Mouse (Mus musculus): ENCODE measurements around the gene Lims1.

The Lims1 gene

DNA sequence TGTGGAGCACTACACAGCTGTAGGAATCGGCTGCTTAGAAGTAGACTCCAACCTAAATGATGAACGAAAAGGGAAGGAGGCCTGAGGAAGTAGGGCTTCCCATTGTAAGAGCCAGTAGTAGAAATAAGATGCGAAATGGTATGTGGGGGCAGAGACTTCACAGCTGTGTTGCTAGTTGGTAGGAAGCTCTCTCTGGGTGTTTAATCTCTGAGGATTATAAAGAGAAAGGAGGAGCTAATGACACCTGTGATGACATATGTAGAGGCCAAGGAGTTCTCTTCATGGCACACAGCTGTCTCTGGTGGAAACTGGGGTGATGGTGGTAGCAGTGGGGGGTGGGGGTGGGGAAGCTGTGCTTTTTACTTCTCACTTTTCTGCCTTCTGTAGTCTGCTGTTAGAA lies 27.3 kb downstream of the Lims1 start:
- peak; percentile 35 for DNase-seq (ENCODE audit: low read depth)

DNA sequence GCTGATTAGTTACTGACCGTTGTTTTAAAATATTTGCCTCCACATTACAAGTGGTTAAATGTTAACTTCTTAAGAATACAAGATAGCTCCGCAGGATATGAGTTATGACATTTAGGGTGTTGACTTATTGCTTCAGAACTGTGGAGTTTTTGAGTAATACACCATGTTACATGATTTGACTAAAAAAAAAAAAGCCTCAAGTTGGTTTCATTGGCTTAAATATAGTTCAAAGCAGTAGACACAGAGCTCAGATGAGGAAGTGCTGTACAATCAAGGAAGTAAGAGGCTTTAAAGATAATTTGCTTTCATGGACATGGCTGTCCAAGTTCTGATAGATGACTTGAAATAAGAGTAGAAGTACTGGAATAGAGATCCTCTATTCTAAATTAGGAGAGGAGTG lies 28.4 kb downstream of the Lims1 start:
- peak; percentile 42 for DNase-seq (ENCODE audit: low read depth)

DNA sequence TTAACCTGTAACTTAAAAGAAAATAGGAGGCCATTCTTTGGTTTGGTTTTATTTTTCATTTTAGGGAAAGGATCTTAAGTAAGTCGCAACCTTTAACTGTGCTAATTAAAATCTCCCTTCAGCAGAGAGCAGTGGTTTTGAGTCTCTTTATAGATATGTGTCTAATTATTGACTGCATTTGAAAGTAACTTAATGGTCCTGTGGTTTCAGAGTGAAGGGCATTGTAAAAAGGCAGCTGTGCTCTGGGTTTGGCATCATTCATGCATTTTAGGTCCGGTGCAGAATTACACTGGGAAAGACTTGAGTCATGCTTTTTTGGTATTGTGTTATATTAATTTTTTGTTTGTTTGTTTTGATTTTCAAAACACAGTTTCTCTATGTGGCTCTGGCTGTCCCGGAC lies 29.1 kb downstream of the Lims1 start:
- DNase-seq (ENCODE audit: low read depth): no peak

DNA sequence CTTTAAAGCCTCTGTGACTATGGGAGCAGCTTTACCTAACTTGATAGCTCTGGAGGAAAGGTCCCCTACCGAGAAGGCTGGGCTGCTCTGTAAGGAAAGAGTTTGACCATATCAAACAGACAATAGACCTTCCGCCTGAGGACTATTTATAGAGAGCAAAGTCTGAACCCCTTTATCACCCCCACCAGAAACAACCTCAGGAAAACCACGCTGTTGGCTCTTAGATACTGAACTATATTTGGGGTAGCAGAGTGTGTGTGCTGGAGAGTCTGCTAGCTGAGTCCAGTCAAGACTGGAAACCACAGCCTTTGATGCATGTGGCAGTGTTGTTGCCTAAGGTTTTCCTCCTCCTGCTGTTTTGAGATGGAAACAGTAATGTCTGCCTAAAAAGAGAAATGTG lies 31.3 kb downstream of the Lims1 start:
- DNase-seq (ENCODE audit: low read depth): no peak

DNA sequence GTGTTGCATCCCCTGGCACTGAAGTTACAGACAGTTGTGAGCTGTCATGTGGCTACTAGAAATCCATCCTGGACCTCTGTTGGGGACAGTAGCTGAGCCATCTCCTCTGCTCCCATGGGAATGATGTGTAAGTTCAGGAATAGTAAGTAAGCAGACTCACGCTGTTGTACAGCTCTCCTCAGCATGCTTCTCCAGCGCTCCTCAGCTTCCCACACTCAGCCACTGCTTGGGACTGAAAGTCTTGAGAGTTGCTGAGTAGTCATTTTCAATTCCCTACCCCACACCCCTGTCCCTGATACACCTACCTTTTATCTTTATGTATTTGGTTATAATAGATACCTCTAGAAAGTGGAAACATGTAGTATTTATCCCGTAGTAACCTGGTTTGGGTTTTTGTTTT lies 33.2 kb downstream of the Lims1 start:
- no peak for DNase-seq (ENCODE audit: low read depth)

DNA sequence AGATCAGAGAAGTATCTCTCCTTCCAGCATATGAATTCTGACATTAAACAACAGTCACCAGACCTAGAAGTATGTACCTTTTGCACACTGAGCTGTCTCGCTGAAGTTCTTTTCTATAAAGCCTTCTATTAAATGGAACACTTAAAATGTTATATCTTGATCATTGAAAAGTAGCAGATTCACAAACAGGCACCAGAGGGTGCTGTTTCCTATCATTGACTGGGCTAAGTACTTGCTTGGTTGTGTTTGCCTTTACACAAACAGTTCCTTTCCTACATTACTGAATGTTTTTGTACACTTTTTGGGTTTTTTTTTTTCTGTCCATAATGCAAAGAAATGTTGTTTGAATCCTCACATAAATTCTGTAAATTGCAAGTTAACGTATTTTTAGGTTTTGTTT lies 35.9 kb downstream of the Lims1 start:
- DNase-seq (ENCODE audit: low read depth): peak; percentile 86

DNA sequence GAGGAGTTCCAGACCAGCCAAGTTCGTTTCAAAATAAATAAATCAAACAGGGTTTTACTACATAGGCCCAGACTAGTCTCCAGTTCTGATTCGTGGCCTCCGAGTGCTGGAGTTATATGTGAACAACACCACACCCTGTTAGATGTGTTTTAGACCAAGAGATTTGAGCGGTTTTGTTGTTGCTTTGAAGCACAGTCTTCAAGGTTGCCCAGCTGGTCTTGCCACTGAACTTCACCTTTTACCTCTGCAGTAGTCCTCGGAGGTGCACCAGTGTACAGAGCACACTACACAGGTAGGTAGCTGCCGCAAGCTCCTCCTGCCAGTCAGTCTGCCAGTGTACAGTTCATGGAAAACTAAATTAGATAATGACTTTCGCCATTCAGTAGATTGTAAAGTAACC lies 36.7 kb downstream of the Lims1 start:
- no peak for DNase-seq (ENCODE audit: low read depth)

DNA sequence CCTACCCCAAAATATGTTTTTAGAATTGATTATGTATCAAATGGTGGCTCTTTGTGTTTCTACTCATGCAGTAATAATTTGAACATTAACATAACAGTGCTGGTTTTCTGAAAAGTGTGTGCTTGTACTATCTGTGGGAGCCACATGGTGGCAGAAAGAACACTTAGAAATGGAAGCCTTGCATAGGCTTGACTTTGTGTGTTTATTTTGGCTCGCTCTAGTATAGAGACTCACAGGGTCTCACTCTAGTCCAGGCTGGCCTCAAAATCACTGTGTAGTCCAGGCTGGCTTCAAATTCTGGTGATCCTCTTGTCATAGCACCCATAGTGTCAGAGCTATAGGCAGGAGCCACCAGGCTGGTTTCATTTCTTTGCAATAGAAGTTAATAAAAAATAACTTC lies 39.5 kb downstream of the Lims1 start:
- DNase-seq (ENCODE audit: low read depth): peak; percentile 67

DNA sequence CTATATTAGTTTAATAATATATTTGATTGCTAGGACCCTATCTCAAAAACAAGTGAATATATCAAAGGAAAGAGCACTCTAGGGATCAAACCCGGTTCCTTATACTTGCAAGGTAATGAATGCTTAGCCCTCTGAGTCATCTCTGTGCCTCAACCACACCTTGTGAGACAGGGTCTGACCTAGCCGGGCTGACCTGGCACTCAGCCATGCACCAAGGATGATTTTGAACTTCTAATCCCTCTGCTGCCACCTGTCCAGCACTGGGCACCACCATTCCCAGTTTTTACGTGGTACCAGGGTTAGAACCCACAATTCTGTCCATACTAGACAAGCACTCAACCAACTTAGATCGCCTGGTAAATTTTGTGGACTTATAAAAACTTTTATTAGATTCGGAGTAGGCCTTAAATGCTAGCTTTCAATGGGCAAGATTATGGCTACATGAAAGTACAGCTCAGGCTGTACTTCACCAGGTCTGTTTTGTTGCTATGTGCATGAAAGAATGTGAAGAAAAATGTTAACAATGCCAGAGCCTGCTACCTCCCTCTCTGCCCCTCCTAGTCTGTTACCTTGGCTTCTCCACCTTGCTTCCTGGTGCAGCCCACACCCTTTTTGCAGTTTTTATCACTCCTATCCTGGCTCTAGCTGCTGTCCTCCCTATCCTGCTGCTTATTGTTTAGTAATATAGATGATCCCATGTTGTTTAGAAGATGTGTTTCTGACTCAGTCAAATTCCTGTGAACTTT lies 41.7 kb downstream of the Lims1 start:
- DNase-seq (ENCODE audit: low read depth): no peak

DNA sequence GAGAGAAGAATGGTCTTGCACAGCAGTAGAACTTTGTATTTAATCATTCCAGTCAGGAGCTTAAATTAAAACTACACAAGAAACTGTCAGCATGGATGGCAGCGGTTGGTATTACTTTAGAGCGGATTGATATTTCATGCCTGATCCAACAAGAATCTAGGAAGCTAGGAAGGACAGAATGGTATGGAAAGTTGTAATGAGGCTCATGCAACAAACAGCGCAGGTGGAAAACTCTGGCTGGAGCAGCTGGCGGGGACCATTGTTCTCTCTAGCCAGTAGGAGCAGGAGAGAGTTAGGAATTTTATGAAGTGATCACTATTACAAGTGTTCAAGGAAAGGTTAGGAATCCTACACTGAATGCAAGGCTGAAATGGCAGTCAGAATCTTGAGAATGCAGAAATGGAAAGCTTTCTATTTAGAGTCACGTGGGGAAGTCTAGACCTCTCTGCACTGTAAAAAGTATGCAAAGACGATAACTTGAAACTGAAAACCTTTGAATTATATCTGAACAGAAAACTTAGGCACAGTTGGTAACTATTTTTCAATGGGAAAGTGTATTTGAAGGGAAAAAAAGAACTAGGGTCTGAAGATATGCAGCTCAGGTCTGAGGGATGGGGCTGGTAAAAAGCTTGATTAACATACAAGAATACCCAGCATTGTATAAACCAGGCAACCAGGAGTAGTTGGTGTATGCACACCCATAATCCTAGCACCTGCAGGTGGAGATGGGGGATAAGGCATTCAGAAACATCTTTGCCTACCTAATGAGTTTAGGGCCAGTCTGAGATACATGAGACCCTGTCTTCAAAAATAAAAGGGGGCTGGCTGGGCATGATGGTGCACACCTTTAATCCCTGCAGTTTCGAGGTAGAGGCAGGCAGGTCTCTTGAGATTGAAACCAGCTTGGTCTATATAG lies 45.8 kb downstream of the Lims1 start:
- DNase-seq (ENCODE audit: low read depth): no peak

DNA sequence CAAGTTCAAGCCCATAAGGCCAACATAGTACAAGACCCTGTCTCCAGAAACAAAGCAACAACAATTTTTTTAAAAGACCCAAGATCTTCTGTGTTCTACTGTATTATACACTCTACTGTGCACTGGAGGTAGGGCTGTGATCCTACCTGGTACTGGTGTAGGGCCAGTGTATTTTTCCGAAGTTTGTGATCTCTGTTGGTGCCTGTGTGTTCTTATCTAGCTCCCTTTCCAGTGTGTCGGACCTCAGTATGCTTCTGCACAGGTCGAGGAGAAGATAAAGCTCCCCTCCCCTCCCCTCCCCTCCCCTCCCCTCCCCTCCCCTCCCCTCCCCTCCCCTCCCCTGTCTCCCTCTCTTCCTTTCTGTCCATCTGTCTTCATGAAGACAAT lies 46.4 kb downstream of the Lims1 start:
- peak; percentile 53 for DNase-seq (ENCODE audit: low read depth)

DNA sequence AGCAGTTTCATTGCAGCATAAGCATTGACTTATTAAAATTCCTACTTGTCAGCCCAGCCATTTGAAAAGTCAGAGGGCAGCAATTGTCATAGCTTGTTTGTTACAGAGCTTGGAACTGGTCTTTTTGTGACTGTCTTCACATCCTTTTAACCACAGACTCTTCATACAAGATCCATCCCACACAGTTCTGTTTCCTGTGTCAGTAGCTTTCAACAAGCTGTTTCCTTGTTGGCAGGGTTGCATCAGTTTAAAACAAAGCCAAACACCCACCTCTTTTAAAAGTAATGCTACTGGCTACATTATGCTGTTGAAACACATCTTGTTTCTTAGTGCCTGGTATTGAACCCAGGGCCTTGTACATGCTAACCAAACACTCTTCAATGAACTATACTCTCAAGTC lies 46.9 kb downstream of the Lims1 start:
- DNase-seq (ENCODE audit: low read depth): peak; percentile 81

DNA sequence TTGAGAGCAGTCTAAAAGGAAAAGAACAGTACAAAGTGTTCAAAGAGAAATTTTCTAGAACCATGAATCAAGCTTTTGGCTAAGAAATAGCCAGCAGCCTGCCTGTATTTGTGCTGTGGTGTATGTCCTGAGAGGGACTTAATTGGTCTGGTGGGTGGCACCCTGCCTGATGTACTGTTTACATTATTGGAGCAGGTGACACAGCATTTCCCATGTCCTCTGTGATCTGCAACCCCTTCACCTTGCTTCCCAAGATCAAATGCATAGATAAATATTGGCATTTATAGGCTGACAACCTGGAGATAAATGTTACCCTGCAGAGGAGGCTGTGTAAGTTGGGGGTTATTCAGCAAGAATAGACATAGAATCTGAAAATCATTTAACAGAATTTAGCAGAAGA lies 47.3 kb downstream of the Lims1 start:
- DNase-seq (ENCODE audit: low read depth): no peak

DNA sequence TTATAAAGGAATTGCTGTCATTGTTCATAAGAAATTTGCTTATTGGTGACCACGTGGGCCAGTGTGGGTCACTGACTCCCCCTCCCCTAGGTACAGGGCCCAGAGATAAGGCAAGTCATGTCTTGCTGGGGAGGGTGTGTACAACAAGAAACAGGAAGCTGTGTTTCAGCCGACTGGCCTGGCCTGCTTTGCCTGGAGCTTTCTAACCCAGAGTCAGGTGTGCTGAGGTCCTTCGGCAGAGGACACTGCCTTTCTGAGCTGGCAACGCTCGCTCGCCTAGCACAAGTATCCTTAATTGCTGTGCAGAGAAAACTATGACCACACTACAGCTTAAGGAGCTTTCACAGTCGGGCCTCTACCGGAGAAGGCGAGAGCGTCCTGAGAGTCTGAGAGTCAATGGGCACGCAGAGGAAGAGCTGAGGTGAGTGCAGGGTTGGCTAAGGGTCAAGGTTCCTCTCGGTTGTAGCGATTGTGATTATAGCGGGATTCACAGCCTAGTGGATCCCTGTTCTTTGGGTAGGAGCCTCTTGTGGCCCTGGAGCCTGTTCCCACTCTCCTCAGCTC lies 48.1 kb downstream of the Lims1 start:
- peak; percentile 63 for DNase-seq (ENCODE audit: low read depth)

DNA sequence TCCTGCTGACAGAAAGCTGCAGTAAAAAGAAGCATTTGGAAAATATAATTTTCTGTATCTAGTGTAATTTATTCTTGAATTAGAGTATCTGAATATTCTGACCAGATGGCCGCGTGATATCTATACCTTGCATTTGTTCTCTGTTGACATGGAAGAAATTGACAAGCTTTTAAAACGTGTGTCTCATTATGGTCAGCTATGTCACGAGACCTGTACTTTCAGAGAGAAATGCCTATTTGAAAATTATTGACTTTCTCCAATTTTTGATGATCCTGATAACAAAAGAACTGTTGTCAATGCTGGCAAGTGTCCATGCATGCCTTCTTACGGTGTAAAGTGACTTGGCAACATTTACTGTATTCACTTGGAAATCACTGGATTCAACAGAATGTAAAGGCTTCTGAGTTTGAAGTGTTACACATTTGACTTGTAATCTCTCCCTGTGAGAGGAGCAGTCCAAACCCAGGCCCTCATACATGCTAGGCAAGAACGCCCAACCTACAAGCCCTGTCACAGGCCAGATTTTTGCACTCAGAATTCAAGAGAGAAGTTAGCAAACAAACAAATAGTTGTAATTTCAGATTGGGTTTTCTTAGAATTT lies 49.3 kb downstream of the Lims1 start:
- no peak for DNase-seq (ENCODE audit: low read depth)

DNA sequence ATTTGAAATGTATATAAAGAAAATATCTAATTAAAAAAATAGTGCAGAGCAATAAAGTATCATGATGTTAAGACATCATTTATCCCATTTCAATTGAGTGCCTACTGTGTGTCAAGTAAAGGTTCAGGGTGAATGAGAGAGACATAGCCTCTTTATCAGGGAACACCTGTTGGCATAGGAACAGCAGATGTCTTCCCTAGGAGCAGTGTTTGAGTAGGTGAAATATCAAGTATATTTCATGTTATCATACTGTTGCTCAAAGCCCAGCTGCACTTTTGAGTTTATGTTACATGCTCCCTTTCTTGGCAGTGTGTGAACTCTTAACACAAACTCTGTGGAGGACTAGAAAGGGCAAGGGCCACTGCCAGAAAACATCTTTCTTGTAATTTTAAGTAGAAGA lies 50.6 kb downstream of the Lims1 start:
- no peak for DNase-seq (ENCODE audit: low read depth)

DNA sequence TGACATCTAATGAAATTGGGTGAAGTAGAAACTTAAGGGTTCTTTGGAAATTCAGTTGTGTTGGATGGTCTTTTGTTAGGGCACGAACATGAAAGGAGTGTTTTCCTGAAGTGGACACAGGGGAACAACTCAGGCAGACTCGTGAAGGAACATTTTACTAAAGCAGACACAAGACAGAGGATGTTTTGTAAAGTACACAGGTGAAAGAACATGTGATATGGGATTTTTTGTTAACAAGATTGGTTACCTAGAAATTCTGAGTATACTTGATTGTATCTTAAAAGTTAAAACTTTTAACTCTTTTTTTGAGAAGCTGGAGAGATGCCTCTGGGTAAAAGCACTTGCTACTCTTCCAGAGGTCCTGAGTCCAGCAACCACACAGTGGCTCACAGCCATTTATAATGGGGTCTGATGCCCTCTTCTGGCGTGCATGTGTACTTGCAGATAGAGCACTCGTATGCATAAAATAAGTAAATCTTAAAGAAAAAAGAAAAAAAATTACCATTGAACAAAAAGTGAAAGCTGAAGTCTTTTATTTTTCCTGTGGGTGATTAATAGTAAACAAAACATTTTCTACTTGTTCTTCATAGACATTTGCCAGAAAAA lies 54.4 kb downstream of the Lims1 start:
- peak; percentile 81 for DNase-seq (ENCODE audit: low read depth)

DNA sequence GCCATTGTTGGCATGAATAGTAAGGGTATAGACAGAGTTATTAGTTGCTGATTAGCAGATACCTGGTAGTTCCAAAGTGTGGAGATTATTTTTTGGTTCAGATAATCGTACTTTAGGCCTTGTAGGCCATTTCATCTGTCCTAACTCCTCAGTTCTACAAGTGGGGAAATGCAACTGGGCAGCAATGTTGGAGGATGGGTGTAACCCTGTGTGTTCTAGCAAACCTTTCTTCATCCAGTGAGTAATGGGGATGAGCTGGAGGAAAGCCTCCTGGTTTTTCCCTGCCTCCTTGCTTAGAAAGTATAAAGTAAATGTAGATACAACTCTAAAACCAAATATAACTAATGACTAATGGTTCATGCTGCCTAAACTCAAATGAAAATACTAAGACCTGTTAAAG lies 55.1 kb downstream of the Lims1 start:
- no peak for DNase-seq (ENCODE audit: low read depth)

DNA sequence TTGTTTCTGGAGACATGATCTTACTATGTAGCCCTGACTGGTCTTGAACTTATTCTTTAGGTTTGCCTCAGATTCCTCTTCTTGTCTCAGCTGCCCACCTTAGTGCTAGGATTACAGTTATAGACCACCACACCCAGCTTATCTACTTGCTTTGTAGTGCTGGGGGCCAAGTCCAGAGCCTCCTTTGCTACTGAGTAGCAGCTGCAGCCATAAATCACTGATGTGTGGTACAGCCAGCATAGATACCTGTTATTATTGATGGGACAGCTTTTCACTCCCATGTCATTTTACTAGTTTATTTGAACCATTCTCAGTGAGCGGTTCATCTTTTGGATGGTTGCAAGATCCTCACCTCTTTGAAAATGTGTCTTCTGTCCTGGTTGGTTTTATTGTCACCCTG lies 56.4 kb downstream of the Lims1 start:
- no peak for DNase-seq (ENCODE audit: low read depth)

DNA sequence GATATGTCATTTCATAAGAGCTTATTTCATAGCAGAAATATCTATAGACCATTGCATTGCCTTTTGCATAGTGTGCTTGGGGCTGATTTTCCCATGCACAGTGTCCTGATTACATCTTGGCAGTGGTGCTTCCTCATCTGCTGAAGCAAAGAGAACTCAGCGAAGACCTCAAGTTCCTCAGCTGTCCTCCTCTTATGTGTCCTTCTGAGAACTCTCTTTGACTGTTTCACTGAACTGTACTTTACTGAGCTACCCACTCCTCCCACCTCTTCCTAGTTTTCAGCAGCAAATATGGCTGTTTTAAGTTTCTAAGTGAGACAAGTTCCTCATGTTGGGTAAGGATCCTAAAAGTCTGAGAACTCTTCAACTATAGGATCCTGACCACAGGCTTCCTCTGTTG lies 58.6 kb downstream of the Lims1 start:
- DNase-seq (ENCODE audit: low read depth): peak; percentile 40

DNA sequence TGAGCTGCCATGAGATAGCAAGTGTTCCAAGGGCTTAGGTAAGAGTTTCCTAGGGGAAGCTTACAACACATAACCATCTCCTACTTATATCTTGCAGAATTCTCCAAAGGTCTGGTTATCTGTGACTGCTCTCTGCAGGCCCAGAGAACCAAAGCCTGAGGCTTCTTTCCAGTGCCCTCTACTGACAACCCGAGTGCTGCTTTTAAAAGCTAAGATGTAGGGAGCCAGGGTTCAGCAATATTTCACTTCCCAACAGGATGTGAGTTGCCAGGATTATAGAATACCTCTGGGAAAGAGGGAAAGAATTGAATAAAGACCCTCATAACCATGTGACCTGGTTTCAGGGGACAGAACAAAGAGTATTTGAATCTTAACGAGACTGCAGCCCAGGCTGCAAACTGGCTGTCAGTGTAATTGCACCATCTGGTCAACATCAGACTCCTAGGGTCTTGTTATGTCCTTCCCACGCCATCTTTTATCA lies 59.4 kb downstream of the Lims1 start:
- no peak for DNase-seq (ENCODE audit: low read depth)

DNA sequence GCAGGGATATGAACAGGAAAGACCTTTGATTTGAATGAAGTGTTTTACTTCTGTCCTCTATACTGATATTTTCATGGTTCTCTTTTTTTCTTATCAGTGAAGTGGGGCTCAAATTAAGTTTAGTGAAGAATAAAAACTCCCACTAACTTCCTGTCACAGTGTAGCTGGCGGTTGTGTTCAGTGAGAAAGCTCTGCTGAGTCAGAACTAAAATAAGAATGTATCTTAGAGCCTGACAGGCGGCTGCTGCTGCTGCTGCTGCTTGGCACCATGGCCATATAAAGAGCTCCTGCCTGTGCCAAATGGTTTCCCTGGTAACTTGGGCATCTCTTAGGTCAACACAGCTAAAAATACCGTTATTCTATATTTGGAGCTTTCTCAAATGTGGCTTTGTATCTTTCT lies 60.0 kb downstream of the Lims1 start:
- peak; percentile 44 for DNase-seq (ENCODE audit: low read depth)

All from naive thymus-derived CD4-positive, alpha-beta T cell, adult 2 months (primary cell).